Mouse (Mus musculus) gastrocnemius, postnatal 10 days (tissue): ENCODE results near the gene Aff4. TPM values are rescaled to one million over a fixed set of nuclear protein-coding genes. Genes with fewer than 3 reads are reported as not detected.
"Not testable (repeated sequence)": the region's sequence is repeated elsewhere in the genome, so short reads cannot be mapped to it uniquely, and the experiment has no call there.

Source experiments
- DNase-seq: peaks from one replicate; pipeline ENCODE4 v3.0.0; 2021; ENCODE audit warnings: mixed read lengths
- long read RNA-seq, 2 experiments: library from polyadenylated mRNA; stranded (forward); transcript quantifications; one replicate each; pipeline ENCODE4 v2.0.0; 2021
- total RNA-seq, 2 experiments: library from RNA; stranded (reverse); gene quantifications; 2 replicates each; pipeline ENCODE4 v1.2.3; 2021

Gene Aff4
- total RNA-seq, result 100 to 1,000 TPM; 114 to 129 TPM
- long read RNA-seq, experiment 1, full-length matches to known transcripts, result 10 of 22 reads
- long read RNA-seq, experiment 1, partial matches to known transcripts, result 6 of 22 reads
- long read RNA-seq, experiment 1, other reads (novel, unspliced or antisense), result 6 of 22 reads
- long read RNA-seq, experiment 2, full-length matches to known transcripts, result 6 of 13 reads
- long read RNA-seq, experiment 2, partial matches to known transcripts, result 1 of 13 reads
- long read RNA-seq, experiment 2, other reads (novel, unspliced or antisense), result 6 of 13 reads

GRCm38 (mm10) chr11:53350291-53351223 is at the start of gene Aff4:
Gene Aff4, plus strand, starts transcription at chr11:53350833.
- peak; percentile 85 for DNase-seq

GRCm38 (mm10) chr11:53301167-53301515 is 49.5 kb upstream of the Aff4 start:
- DNase-seq, result no peak

GRCm38 (mm10) chr11:53304044-53304840 is 46.4 kb upstream of the Aff4 start:
- DNase-seq, result no peak

- DNase-seq, result no peak
Observed at GRCm38 (mm10) chr11:53306965-53307364, 43.7 kb upstream of the Aff4 start.

GRCm38 (mm10) chr11:53307558-53308065 is 43.0 kb upstream of the Aff4 start:
- no peak for DNase-seq

- DNase-seq, result peak; percentile 49
Observed at GRCm38 (mm10) chr11:53308251-53308864, 42.3 kb upstream of the Aff4 start.

- DNase-seq, result peak; percentile 64
Observed at GRCm38 (mm10) chr11:53308884-53309310, 41.7 kb upstream of the Aff4 start.

GRCm38 (mm10) chr11:53311385-53311784 is 39.2 kb upstream of the Aff4 start:
- DNase-seq, result no peak

- not testable (repeated sequence) for DNase-seq
Observed at GRCm38 (mm10) chr11:53312823-53313222, 37.8 kb upstream of the Aff4 start.

GRCm38 (mm10) chr11:53314770-53315173 is 35.9 kb upstream of the Aff4 start:
- no peak for DNase-seq

GRCm38 (mm10) chr11:53316996-53317395 is 33.6 kb upstream of the Aff4 start:
- DNase-seq, result no peak

GRCm38 (mm10) chr11:53318041-53318440 is 32.6 kb upstream of the Aff4 start:
- DNase-seq, result no peak

GRCm38 (mm10) chr11:53318568-53318967 is 32.1 kb upstream of the Aff4 start:
- DNase-seq, result not testable (repeated sequence)

- not testable (repeated sequence) for DNase-seq
Observed at GRCm38 (mm10) chr11:53319867-53320266, 30.8 kb upstream of the Aff4 start.

- DNase-seq, result peak; percentile 83
Observed at GRCm38 (mm10) chr11:53324512-53324968, 26.1 kb upstream of the Aff4 start, which contains the start of gene Zcchc10. Gene Zcchc10, plus strand, starts transcription at chr11:53324679.

GRCm38 (mm10) chr11:53330325-53330724 is 20.3 kb upstream of the Aff4 start:
- no peak for DNase-seq

- no peak for DNase-seq
Observed at GRCm38 (mm10) chr11:53331121-53331520, 19.5 kb upstream of the Aff4 start.

GRCm38 (mm10) chr11:53332076-53332680 is 18.5 kb upstream of the Aff4 start:
- no peak for DNase-seq

- no peak for DNase-seq
Observed at GRCm38 (mm10) chr11:53335505-53336181, 15.0 kb upstream of the Aff4 start.

- no peak for DNase-seq
Observed at GRCm38 (mm10) chr11:53336182-53336571, 14.5 kb upstream of the Aff4 start.

GRCm38 (mm10) chr11:53336924-53337323 is 13.7 kb upstream of the Aff4 start:
- DNase-seq, result no peak
